Mouse (Mus musculus) inflammation-experienced regulatory T-cells (primary cell): ENCODE data around the gene Atp1b1. TPM values are rescaled to one million over a fixed set of nuclear protein-coding genes. Genes with fewer than 3 reads are reported as not detected.

Experiments
- polyA plus RNA-seq, 2 experiments: library from polyadenylated mRNA; unstranded; fragments of 100-300 nt; shearing (Covaris generic); gene quantifications; one replicate each; pipeline ENCODE4 v1.2.1; 2017

Atp1b1 gene
- 10 to 100 TPM; 14.4 to 30.3 TPM for polyA plus RNA-seq

DNA sequence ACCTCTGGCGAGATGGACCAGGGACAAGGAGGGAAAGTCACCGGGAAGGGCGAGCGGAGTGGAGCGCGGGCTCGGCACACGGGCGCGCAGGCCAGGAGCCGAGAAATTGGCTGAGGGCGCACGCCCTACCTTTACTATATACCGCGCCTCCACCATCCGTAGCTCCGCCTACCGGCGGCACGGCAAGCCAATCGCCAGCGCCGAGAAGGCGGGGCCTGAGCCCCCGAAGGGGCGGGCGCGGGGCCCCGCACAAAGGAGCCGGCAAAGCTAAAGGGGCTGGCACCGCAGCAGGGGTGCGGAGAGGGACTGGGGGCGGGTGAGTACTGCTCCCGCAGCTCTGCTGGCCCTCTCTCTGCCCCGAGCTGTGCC lies at the start of gene Atp1b1:
Gene Atp1b1, minus strand, starts transcription at position 111 of the 369 bp plus-strand sequence.

Other genes with a start within 250 kb of the Atp1b1 start
- gene Slc19a2, start 209.3 kb downstream of the Atp1b1 start, polyA plus RNA-seq, result 1 to 10 TPM; 6.0 to 7.6 TPM
- 10 to 100 TPM in 1 of 2 experiments, 1 to 10 TPM in 1; 8.4 to 10.8 TPM for gene Ccdc181, start 182.8 kb downstream of the Atp1b1 start, polyA plus RNA-seq
- gene Nme7, start 154.2 kb downstream of the Atp1b1 start, polyA plus RNA-seq, result 10 to 100 TPM; 13.8 to 23.0 TPM
- gene Blzf1, start 150.9 kb downstream of the Atp1b1 start, polyA plus RNA-seq, result 10 to 100 TPM; 15.5 to 15.7 TPM